Mouse (Mus musculus) left cerebral cortex, adult 2 months (tissue): Measurements from ENCODE around the gene Adssl1. TPM values are rescaled to one million over a fixed set of nuclear protein-coding genes. Genes with fewer than 3 reads are reported as not detected.
A peak's percentile ranks its signal among the peaks of the same experiment; 100 is the strongest.

Experiments
- DNase-seq, 2 experiments: peaks; one replicate each; pipeline ENCODE4 v3.0.0; 2021 to 2022; ENCODE audit warnings: low spot score in 2 of 2, mixed read lengths in 1 of 2; ENCODE audit errors: extremely low spot score in 1 of 2
- H3K27ac ChIP-seq: fragments of 200-600 bp; 2 replicates; pipeline ENCODE4 v1.8.1; 2022
- H3K4me3 ChIP-seq: fragments of 200-600 bp; 2 replicates; pipeline ENCODE4 v1.8.1; 2022
- CTCF ChIP-seq: fragments of 200-600 bp; IDR thresholded peaks from 2 replicates; pipeline ENCODE4 v1.8.1; 2022; ENCODE audit warnings: antibody characterized with exemption, mild to moderate bottlenecking, moderate library complexity
- intact Hi-C: fragments of 180-260 bp; cut with DNase I; formaldehyde crosslinking; loops from one replicate; pipeline ENCODE4 v1.15.1; 2025
- total RNA-seq, 2 experiments: library from RNA; stranded (reverse); gene quantifications; 2 replicates each; pipeline ENCODE4 v1.2.3; 2021

The Adssl1 gene
- total RNA-seq, 2 experiments from 2014 or later, result 16.2 to 16.5 TPM

DNA sequence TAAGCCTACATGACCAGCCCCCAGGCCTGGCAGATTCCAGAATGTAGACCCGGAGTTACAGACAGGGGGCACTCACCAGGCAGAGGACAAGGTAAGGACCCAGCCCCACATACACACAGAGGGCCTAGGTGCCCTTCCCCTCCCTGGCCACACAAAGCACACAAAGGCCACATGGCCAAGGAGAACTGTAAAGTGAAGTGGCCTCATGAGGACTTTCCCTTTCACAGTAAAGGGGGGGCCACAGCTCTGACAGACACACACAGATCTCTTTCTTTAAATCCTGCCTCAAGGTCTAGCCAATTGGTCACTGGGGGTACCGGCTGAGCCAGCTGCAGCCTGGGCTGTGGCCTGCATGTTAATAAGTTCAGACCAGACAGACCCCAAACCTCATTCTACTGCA is 44.3 kb downstream of the Adssl1 start:
- DNase-seq, result no peak
- no peak overlapping the region for H3K27ac ChIP-seq
- no peak overlapping the region for H3K4me3 ChIP-seq
- intact Hi-C loops, result no loop called here
- TF ChIP-seq CTCF, result no peak

- Histone ChIP-seq H3K27ac (no peak overlapping the region), H3K4me3 (no peak overlapping the region)
- no peak for TF ChIP-seq CTCF
- intact Hi-C loops, result no loop called here
- no peak for DNase-seq
Measured at GRCm38 (mm10) chr12:112664656-112665055, 44.8 kb downstream of the Adssl1 start.

GRCm38 (mm10) chr12:112665445-112665844 is 45.6 kb downstream of the Adssl1 start:
- Histone ChIP-seq H3K27ac (peak overlapping the region; percentile 66), H3K4me3 (no peak overlapping the region)
- peak; percentile 78 for DNase-seq
- TF ChIP-seq CTCF, result no peak
- intact Hi-C loops, result no loop called here

- peak overlapping the region; percentile 66 for H3K27ac ChIP-seq
- intact Hi-C loops, result no loop called here
- H3K4me3 ChIP-seq, result no peak overlapping the region
- no peak for TF ChIP-seq CTCF
- no peak for DNase-seq
Measured at GRCm38 (mm10) chr12:112665881-112666544, 46.2 kb downstream of the Adssl1 start.

GRCm38 (mm10) chr12:112667619-112668297 is 47.9 kb downstream of the Adssl1 start:
- H3K27ac ChIP-seq, result peak overlapping the region; percentile 30
- TF ChIP-seq CTCF, result no peak
- H3K4me3 ChIP-seq, result no peak overlapping the region; the same call in 1 of the 2 replicates
- intact Hi-C loops, result no loop called here
- DNase-seq, result no peak

GRCm38 (mm10) chr12:112670718-112671393 is 51.0 kb downstream of the Adssl1 start:
- DNase-seq, result no peak
- intact Hi-C loops, result no loop called here
- TF ChIP-seq CTCF, result no peak
- H3K4me3 ChIP-seq, result no peak overlapping the region
- no peak overlapping the region for H3K27ac ChIP-seq

DNA sequence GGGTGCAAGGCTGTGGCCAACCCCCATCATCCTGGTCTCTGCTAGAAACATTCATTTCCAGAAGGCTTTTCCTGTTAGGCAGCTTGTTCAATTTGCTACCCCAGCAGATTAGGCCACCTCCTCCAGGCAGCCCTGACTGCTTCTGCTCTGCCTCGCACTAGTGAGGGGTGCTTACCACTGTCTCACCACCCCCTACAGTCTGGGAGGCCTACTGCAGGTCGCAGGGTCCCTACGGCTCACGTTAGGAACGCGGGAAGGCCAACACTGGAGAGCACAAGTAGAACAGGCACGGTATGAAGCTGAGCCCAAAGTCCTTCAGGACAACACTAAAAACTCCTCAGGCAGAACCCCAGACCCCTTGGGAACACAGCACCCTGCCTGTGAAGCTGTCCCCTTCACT is 52.0 kb downstream of the Adssl1 start:
- peak; percentile 14 for TF ChIP-seq CTCF
- Histone ChIP-seq H3K4me3 (no peak overlapping the region), H3K27ac (no peak overlapping the region)
- DNase-seq, result no peak
- intact Hi-C loops, result no loop called here

- Histone ChIP-seq H3K27ac (peak overlapping the region; percentile 81), H3K4me3 (peak overlapping the region; percentile 63)
- peak; percentile 35 for TF ChIP-seq CTCF
- no peak for DNase-seq
- intact Hi-C loops, result no loop called here
Measured at GRCm38 (mm10) chr12:112672744-112673575, 53.1 kb downstream of the Adssl1 start.

- peak in 1 of 2 experiments; percentile 44 for DNase-seq
- H3K27ac ChIP-seq, result peak overlapping the region; percentile 81
- TF ChIP-seq CTCF, result no peak
- intact Hi-C loops, result loop anchor here (2.0 kb wide), 1 partner anchor 15 kb away; no protein-coding TSS in a partner anchor
- peak overlapping the region; percentile 63 for H3K4me3 ChIP-seq
Measured at GRCm38 (mm10) chr12:112673576-112674091, 53.8 kb downstream of the Adssl1 start.

GRCm38 (mm10) chr12:112674132-112675011 is 54.5 kb downstream of the Adssl1 start, which contains the start of gene Akt1:
Gene Akt1 (minus strand): TSS chr12:112674884.
- H3K27ac ChIP-seq, result peak within 1 kb of the TSS; percentile 90
- no peak for TF ChIP-seq CTCF
- peak within 1 kb of the TSS; percentile 63 for H3K4me3 ChIP-seq
- intact Hi-C loops, result loop anchor here (1.0 to 2.0 kb wide), 2 partner anchors 16 to 33 kb away; no protein-coding TSS in a partner anchor
- peak; percentile 53 to 61 for DNase-seq
